Mouse (Mus musculus) heart, embryonic 15.5 days (tissue): ENCODE measurements around the gene Ildr2. TPM values are rescaled to one million over a fixed set of nuclear protein-coding genes. Genes with fewer than 3 reads are reported as not detected.
A peak's percentile ranks its signal among the peaks of the same experiment; 100 is the strongest.

ENCODE experiments used
- ATAC-seq: fragments of 200-750 bp; cut with Nextera tagmentation; replicated peaks from 2 replicates; pipeline ENCODE4 v1.8.0; 2017; ENCODE audit warnings: low read depth, moderate TSS enrichment; ENCODE audit not compliant: insufficient number of reproducible peaks, insufficient read depth, low FRiP score
- H3K27ac ChIP-seq: fragments of 300-500 bp; sonication (generic); 2 replicates; pipeline ENCODE4 v1.5.1; 2015; ENCODE audit warnings: mild to moderate bottlenecking, inconsistent platforms
- H3K27me3 ChIP-seq: fragments of 300-500 bp; sonication (generic); 2 replicates; pipeline ENCODE4 v1.6.1; 2015; ENCODE audit warnings: inconsistent platforms
- H3K36me3 ChIP-seq: fragments of 300-500 bp; sonication (generic); 2 replicates; pipeline ENCODE4 v1.6.1; 2015; ENCODE audit warnings: mild to moderate bottlenecking, inconsistent platforms
- H3K4me1 ChIP-seq: fragments of 300-500 bp; sonication (generic); replicated peaks from 2 replicates; pipeline ENCODE4 v1.6.1; 2015; ENCODE audit warnings: inconsistent platforms
- H3K4me2 ChIP-seq: fragments of 300-500 bp; sonication (generic); 2 replicates; pipeline ENCODE4 v1.6.1; 2015; ENCODE audit warnings: inconsistent platforms, mild to moderate bottlenecking, moderate library complexity
- H3K4me3 ChIP-seq: fragments of 300-500 bp; sonication (generic); 2 replicates; pipeline ENCODE4 v1.5.1; 2015; ENCODE audit warnings: mild to moderate bottlenecking, inconsistent platforms
- H3K9ac ChIP-seq: fragments of 300-500 bp; sonication (generic); 2 replicates; pipeline ENCODE4 v1.6.1; 2015; ENCODE audit warnings: mild to moderate bottlenecking, inconsistent platforms
- H3K9me3 ChIP-seq: fragments of 300-500 bp; sonication (generic); replicated peaks from 2 replicates; pipeline ENCODE4 v1.6.1; 2016; ENCODE audit warnings: inconsistent platforms
- WGBS: fragments of 180-500 bp; shearing (Covaris S2); methylation state at CpG from one replicate; pipeline ENCODE4 v1.1.7; 2015; ENCODE audit warnings: mixed read lengths; 5-methylcytosine and 5-hydroxymethylcytosine counted together
- polyA plus RNA-seq: library from polyadenylated mRNA; unstranded; fragments of >200 nt; fragmentation: Nextera tagmentation; extraction: Ambion mirVana; gene quantifications from 2 replicates; pipeline ENCODE4 v1.2.1, GENCODE M21; 2015

The Ildr2 gene
- polyA plus RNA-seq, result 0.92 and 1.2 TPM in 2 replicates

GRCm38 (mm10) chr1:166253898-166254894 is at the start of gene Ildr2:
TSS of gene Ildr2 (plus strand) at chr1:166254139.
- Histone ChIP-seq H3K4me2 (peak within 1 kb of the TSS; percentile 97), H3K36me3 (no peaks in the 10 kb centered on the region), H3K4me3 (peak within 1 kb of the TSS; percentile 57), H3K27me3 (peaks cover 56% of the 10 kb centered on the region), H3K27ac (no peak within 1 kb of the TSS), H3K4me1 (peaks cover 16% of the 10 kb centered on the region), H3K9ac (peak within 1 kb of the TSS; percentile 60), H3K9me3 (no peaks in the 10 kb centered on the region)
- WGBS, result under 1% methylated on average over 72 of the region's 72 CpGs
- ATAC-seq, result no peak; the same call in 1 of the 2 replicates

- no peaks in the 10 kb centered on the region for H3K27me3 ChIP-seq
- no peaks in the 10 kb centered on the region for H3K4me1 ChIP-seq
- 56% methylated on average over 5 of the region's 5 CpGs for WGBS
- no peak overlapping the region for H3K9ac ChIP-seq
- H3K9me3 ChIP-seq, result no peaks in the 10 kb centered on the region
- no peak overlapping the region for H3K4me2 ChIP-seq
- H3K27ac ChIP-seq, result no peak overlapping the region
- H3K36me3 ChIP-seq, result no peaks in the 10 kb centered on the region
- ATAC-seq, result no peak
- no peak overlapping the region for H3K4me3 ChIP-seq
These were observed 49.8 kb upstream of the Ildr2 start for GRCm38 (mm10) chr1:166204171-166204570.

GRCm38 (mm10) chr1:166205159-166205558 is 48.8 kb upstream of the Ildr2 start:
- Histone ChIP-seq H3K36me3 (no peaks in the 10 kb centered on the region), H3K4me3 (no peak overlapping the region), H3K27me3 (no peaks in the 10 kb centered on the region), H3K4me1 (no peaks in the 10 kb centered on the region), H3K27ac (no peak overlapping the region), H3K9ac (no peak overlapping the region), H3K4me2 (no peak overlapping the region), H3K9me3 (no peaks in the 10 kb centered on the region)
- 53% methylated on average over 3 of the region's 3 CpGs for WGBS
- ATAC-seq, result no peak

GRCm38 (mm10) chr1:166209371-166209770 is 44.6 kb upstream of the Ildr2 start:
- Histone ChIP-seq H3K36me3 (no peaks in the 10 kb centered on the region), H3K27ac (no peak overlapping the region), H3K27me3 (no peaks in the 10 kb centered on the region), H3K4me1 (no peaks in the 10 kb centered on the region), H3K9me3 (no peaks in the 10 kb centered on the region), H3K4me3 (no peak overlapping the region), H3K9ac (no peak overlapping the region), H3K4me2 (no peak overlapping the region)
- WGBS, result 53% methylated on average over 6 of the region's 6 CpGs
- no peak for ATAC-seq

- no peak overlapping the region for H3K4me2 ChIP-seq
- WGBS, result 78% methylated on average over 4 of the region's 4 CpGs
- no peak overlapping the region for H3K9ac ChIP-seq
- ATAC-seq, result no peak
- no peaks in the 10 kb centered on the region for H3K9me3 ChIP-seq
- no peaks in the 10 kb centered on the region for H3K36me3 ChIP-seq
- H3K4me1 ChIP-seq, result no peaks in the 10 kb centered on the region
- H3K27ac ChIP-seq, result no peak overlapping the region
- no peaks in the 10 kb centered on the region for H3K27me3 ChIP-seq
- H3K4me3 ChIP-seq, result no peak overlapping the region
These were observed 39.8 kb upstream of the Ildr2 start for GRCm38 (mm10) chr1:166214181-166214580.

- no peak within 1 kb of the TSS for H3K4me3 ChIP-seq
- no peaks in the 10 kb centered on the region for H3K27me3 ChIP-seq
- H3K36me3 ChIP-seq, result no peaks in the 10 kb centered on the region
- H3K4me1 ChIP-seq, result no peaks in the 10 kb centered on the region
- no peaks in the 10 kb centered on the region for H3K9me3 ChIP-seq
- 78% methylated on average over 53 of the region's 53 CpGs for WGBS
- H3K4me2 ChIP-seq, result no peak within 1 kb of the TSS
- H3K27ac ChIP-seq, result no peak within 1 kb of the TSS
- ATAC-seq, result no peak
- no peak within 1 kb of the TSS for H3K9ac ChIP-seq
These were observed 15.5 kb upstream of the Ildr2 start, which contains the start of gene Mael for GRCm38 (mm10) chr1:166238315-166238969. TSS of gene Mael (minus strand) at chr1:166238747.

GRCm38 (mm10) chr1:166244285-166244684 is 9.7 kb upstream of the Ildr2 start:
- no peaks in the 10 kb centered on the region for H3K36me3 ChIP-seq
- 69% methylated on average over 6 of the region's 6 CpGs for WGBS
- no peak overlapping the region for H3K4me2 ChIP-seq
- no peaks in the 10 kb centered on the region for H3K9me3 ChIP-seq
- no peak overlapping the region for H3K27ac ChIP-seq
- no peak for ATAC-seq
- H3K27me3 ChIP-seq, result no peaks in the 10 kb centered on the region
- H3K4me1 ChIP-seq, result no peaks in the 10 kb centered on the region
- H3K4me3 ChIP-seq, result no peak overlapping the region
- H3K9ac ChIP-seq, result no peak overlapping the region

GRCm38 (mm10) chr1:166255091-166255490 is 1.2 kb downstream of the Ildr2 start:
- H3K9me3 ChIP-seq, result no peaks in the 10 kb centered on the region
- no peak overlapping the region for H3K27ac ChIP-seq
- H3K9ac ChIP-seq, result no peak overlapping the region
- no peak for ATAC-seq
- H3K27me3 ChIP-seq, result peaks cover 56% of the 10 kb centered on the region
- H3K4me1 ChIP-seq, result peaks cover 16% of the 10 kb centered on the region
- H3K4me2 ChIP-seq, result no peak overlapping the region; the same call in 1 of the 2 replicates
- peak overlapping the region; percentile 57 for H3K4me3 ChIP-seq
- 45% methylated on average over 8 of the region's 8 CpGs for WGBS
- H3K36me3 ChIP-seq, result no peaks in the 10 kb centered on the region

GRCm38 (mm10) chr1:166255651-166256050 is 1.7 kb downstream of the Ildr2 start:
- Histone ChIP-seq H3K4me2 (no peak overlapping the region; the same call in 1 of the 2 replicates), H3K4me3 (no peak overlapping the region), H3K9me3 (no peaks in the 10 kb centered on the region), H3K9ac (no peak overlapping the region), H3K27me3 (peaks cover 54% of the 10 kb centered on the region), H3K27ac (no peak overlapping the region), H3K36me3 (no peaks in the 10 kb centered on the region), H3K4me1 (peaks cover 16% of the 10 kb centered on the region)
- 30% methylated on average over 2 of the region's 2 CpGs for WGBS
- ATAC-seq, result no peak

- no peaks in the 10 kb centered on the region for H3K36me3 ChIP-seq
- no peak overlapping the region for H3K4me3 ChIP-seq
- H3K27ac ChIP-seq, result no peak overlapping the region
- no peak overlapping the region for H3K9ac ChIP-seq
- ATAC-seq, result no peak
- no peak overlapping the region for H3K4me2 ChIP-seq
- H3K27me3 ChIP-seq, result peaks cover 51% of the 10 kb centered on the region
- H3K4me1 ChIP-seq, result peaks cover 16% of the 10 kb centered on the region
- WGBS, result 12% methylated on average over 6 of the region's 6 CpGs
- H3K9me3 ChIP-seq, result no peaks in the 10 kb centered on the region
These were observed 2.4 kb downstream of the Ildr2 start for GRCm38 (mm10) chr1:166256302-166256701.

- peaks cover 48% of the 10 kb centered on the region for H3K27me3 ChIP-seq
- no peak overlapping the region for H3K4me2 ChIP-seq
- no peaks in the 10 kb centered on the region for H3K9me3 ChIP-seq
- no peaks in the 10 kb centered on the region for H3K36me3 ChIP-seq
- no peak overlapping the region for H3K4me3 ChIP-seq
- H3K9ac ChIP-seq, result no peak overlapping the region
- no peak for ATAC-seq
- H3K27ac ChIP-seq, result no peak overlapping the region
- peaks cover 16% of the 10 kb centered on the region for H3K4me1 ChIP-seq
- 57% methylated on average over 4 of the region's 4 CpGs for WGBS
These were observed 3.0 kb downstream of the Ildr2 start for GRCm38 (mm10) chr1:166256898-166257297.
